Mouse (Mus musculus) embryo, embryonic 11.5 days (tissue): ENCODE results near the gene Pdcd4.
"Not testable (repeated sequence)": the region's sequence is repeated elsewhere in the genome, so short reads cannot be mapped to it uniquely, and the experiment has no call there.

Source experiments
- DNase-seq: peaks from one replicate; pipeline ENCODE4 v3.0.0-alpha.2; 2012; ENCODE audit warnings: low read depth, low spot score

Gene Pdcd4

DNA sequence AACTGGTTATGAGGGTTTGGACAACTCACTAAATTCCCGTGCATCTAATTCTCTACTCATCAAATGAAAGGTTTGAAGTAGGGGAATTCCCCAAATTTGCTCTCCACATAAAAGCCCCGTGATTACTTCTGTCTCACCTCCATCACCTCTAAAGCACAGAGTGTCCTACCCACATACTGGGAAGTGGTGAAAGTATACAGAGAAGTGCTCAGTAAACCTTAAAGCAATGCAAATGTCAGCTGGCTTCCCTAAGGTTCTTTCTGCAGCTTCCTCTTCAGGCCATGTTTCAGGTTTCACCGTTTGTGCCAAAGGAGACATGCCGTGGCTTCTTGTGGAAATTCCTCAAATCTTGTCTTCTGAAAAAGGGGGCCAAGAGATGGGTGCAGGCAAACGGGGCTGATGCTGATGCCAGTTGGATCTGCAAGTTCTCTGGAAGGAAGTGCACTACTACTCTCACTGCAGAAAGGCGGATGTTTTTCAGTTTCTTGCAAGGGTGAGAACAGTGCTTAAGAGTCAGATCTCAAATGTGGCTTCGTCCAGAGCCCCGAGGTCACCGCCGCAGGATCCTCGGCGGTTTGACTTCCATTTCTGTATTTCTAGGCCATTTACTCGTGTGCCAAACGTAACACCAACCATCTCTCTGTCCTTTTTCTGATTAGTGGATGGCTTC, 8.0 kb downstream of the Pdcd4 start:
- DNase-seq: no peak

DNA sequence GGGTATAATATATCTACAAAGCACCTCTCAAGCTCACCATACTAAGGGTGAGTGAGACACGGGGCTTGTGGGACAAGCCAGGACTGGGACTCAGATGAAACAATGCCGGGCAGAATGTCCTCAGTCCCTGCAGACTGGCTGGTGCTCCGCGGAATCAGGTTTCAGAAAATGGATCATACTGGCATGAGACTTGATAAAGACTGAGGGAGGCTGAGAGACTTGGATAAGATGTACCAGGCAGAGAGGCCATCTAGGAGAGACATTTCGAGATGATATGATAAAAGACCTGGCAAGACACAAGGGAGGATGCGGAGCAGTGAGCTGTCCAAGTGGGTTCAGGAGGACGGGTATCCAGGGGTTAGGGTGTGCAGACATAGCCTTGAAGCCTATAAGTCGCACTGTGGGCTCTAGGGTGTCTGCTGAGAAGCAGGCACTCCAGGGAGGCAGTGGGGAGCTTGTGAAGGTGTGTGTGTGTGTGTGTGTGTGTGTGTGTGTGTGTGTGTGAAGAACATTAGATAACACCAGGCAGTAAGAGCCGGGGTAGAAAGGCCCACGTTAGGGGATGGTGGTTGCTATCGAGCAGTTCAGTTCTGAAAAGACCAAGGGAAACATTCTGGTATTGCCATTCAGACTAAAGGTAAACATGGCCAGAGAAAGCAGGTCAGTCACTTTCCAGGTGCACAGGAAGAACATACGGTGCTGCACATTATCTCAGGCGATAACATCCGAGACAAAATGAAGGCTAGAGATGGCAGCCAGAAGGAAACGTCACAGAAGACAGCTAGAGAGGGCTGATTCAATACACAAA, 10.1 kb downstream of the Pdcd4 start:
- no peak for DNase-seq

DNA sequence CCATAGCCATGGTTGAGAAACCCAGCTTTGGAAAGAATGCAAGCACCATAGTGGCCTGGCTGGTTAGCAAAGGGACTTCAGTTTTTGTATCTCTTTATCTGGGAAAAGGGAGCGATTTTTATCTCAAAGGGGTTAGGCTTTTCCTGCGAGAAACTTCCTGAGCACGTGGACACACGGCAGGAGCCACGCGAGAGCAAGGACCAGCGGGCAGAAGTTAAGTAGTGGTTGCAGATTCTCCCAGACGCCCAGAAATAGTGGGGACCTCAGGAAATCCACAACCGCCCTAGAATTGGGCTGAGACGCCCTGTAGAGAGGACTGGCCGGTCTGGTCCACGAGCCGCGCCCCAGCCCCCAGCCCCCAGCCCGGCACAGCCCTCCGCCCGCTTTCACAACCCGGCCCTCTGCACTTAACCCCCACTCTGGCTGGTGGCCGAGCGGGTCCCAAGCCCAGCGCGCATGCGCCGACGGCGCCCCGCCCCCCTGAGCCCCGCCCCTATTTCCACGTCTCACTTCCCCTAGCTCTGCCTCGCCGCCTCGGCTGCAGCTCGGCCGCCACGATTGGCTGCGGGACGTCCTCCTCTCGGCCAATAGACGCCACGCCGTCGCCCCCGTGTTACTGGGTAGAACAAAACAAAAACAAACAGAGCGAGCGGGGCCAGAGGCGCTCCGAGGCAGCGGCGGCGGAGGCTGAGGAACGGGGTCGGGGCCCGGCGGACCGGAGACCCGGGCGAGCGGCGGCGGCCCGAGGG, 10.9 kb downstream of the Pdcd4 start:
- DNase-seq: peak; percentile 93

DNA sequence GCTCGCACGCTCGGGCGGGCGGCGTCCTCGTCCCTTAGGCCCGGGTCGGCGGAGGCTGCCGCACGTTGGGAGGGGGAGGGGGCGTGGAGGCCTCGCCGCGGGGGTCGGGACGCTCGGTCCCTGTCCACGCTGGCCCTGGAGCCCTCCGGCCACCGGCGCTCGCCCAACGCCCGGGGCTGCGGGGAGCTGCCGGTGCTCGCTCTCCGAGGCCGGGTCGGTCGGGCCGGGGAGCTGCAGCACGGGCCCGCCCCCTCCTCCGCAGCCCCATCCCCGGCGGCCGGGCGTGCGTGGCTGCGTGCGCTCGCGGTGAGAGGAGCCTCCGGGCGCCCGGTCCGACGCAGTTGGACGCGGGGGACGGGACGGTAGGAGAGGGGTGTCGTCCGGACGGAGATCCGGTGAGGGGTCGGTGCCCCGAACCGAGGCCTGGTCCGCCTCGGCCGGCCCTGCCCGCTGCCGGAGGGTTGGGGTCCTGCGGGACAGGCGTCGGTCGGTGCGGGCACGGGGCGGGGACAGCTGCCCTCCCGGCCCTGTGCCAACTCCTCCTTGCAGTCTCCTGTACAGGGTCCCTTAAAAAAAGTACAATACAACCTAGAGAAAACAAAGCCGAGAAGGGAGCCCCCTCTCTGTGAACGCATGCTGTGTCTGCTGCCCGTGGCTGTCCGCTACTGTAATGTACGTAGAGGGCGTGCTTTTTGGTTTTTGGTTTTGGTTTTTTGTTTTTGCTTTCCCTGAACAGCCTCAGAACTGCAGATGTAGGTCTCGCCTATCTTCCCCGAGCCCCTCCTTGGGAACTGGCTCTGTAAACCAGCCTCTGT, 11.7 kb downstream of the Pdcd4 start:
- DNase-seq: no peak

DNA sequence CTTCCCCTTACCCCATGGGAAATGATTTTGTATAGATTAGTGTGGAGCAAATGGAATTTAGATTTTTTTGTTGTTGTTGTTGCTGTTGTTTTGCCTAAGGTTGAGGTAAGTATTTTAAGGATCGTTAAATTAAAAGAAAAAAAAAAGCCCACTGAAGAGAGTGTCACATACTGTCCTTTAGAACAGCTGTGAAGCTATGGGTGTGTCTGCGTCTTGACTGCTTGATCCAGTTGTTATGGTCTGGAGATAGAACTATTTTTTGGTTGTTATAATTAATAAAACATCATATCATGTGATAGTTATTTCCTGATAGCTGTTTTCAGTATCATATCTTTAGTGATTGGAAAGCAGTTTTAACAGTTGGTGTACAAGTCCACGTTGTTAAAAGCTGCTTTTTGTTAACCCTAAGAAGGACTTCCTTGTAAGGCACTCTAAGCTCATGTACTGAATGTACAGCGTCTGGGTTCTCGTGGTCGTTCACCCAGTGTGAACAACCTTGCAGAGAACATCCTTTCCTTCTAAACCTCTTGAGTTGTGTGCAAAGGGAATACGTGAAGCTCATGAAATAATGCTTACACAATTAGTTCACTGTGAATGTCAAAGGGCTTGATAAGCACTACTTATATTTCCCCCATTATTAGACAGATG, 12.9 kb downstream of the Pdcd4 start:
- DNase-seq: no peak

DNA sequence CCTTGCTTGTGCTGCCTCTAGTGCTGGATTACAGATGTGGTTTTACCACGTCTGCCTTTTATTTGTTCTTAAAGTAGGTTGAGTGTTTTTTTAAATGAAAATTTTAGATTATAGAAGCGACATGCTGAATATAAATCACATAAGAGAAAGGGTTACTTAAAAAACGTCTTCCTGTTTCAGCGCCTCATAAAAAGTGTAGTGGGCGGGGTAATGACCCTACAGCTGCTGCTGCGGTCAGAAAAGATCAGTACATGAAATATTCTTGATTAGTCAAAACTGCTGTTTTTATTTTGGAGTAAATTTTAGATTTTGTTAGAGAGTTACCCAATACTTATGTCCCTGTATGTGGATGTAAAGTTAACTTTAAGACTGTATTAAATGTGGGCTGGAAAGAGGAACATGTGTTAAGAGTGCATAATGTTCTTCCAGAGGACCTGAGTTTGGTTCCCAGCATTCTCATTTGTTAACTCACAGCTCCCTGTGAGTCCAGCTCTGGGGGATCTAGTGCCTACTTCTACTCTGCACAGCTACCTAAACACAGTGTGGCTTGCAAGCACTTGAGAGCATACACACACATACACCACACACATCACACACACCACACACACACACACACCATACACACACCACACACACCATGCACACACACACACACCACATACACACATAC, 14.1 kb downstream of the Pdcd4 start:
- no peak for DNase-seq

DNA sequence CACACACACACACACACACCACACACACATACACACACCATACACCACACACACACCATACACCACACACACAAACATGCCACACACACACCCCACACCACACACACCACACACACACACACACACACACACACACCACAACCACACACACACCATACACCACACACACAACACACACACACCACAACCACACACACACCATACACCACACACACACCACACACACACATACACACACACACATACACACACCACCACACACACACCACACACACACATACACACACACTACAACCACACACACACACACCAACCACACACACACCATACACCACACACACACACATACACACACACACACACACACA, 14.7 kb downstream of the Pdcd4 start:
- not testable (repeated sequence) for DNase-seq

DNA sequence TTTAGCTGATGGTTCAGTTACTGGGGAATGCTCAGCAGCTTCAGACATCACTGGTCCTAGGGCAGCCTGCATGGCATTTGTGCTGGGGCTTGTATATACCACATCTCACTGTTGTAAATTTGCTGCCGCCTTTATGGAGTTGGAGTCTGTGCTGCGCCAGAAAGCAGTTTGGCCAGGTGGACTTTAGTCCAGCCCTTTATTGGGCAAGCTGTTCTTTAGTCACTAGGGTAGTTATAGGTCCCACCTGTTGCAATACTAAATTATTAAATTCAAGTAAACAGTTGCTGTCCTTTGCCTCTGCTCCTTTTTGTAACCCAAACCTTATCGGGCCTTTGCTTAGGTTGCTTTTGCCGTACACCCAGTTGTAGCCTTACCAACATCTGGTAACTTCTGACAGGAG, 22.9 kb downstream of the Pdcd4 start:
- DNase-seq: no peak

DNA sequence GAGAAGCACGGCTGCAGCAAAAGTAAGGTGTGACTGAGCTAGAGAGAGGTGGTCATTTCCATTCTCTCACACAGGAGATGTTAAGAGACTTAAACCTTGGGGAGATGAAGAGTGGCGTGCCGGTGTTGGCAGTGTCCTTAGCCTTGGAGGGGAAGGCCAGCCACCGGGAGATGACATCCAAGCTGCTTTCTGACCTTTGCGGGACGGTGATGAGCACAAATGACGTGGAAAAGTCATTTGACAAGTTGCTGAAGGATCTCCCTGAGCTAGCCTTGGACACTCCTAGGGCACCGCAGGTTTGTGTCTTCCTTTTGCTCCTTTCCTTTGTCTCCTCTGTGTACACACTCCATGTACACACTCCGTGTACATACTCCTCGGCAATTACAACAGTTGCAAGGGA, 27.5 kb downstream of the Pdcd4 start:
- DNase-seq: no peak

DNA sequence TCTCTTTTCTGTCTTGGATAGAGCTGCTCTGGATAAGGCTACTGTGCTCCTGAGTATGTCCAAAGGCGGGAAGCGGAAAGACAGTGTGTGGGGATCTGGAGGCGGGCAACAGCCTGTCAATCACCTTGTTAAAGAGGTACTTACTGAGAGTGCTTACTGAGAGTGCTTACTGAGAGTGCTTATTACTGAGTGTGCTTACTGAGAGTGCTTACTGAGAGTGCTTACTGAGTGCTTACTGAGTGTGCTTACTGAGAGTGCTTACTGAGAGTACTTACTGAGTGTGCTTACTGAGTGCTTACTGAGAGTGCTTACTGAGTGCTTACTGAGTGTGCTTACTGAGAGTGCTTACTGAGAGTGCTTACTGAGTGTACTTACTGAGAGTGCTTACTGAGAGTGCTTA, 30.0 kb downstream of the Pdcd4 start:
- DNase-seq: not testable (repeated sequence)

DNA sequence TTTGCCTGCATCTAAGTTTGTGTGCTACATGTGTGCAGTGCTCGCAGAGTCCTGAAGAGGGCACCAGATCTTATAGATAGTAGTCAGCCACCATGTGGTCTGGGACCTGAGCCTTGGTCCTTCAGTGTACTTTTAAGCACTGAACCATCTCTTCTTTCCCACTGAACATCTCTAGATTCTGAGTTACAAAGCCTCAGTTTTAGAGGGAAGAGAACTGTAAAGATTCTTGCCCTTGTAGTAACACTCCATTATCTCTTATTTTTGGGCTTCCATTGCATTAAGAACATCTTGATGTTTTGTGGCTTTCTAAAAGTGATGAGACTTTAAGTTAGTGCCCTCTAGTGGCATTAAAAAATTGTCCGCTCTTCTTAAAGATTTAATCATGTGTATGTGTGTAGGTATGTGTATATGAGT, 33.3 kb downstream of the Pdcd4 start:
- no peak for DNase-seq

DNA sequence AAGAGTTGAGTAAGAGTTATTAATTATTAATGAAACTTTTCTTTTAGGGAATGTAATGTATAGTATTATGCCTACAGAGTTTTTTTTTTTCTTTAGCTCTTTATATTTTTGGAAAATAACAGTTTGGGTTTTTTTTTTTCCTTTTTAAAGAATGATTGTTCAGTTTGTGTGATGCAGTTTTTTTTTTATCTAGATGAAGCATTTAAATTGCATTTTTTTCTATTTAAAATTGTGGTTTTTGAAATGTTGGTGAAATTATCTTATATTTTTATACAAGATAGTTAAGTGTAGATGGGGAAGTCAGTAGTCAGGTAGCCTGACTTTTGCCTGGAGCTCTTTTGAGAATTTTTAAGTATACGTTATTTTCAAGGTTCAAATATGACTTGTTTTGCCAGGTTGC, 34.7 kb downstream of the Pdcd4 start:
- no peak for DNase-seq

DNA sequence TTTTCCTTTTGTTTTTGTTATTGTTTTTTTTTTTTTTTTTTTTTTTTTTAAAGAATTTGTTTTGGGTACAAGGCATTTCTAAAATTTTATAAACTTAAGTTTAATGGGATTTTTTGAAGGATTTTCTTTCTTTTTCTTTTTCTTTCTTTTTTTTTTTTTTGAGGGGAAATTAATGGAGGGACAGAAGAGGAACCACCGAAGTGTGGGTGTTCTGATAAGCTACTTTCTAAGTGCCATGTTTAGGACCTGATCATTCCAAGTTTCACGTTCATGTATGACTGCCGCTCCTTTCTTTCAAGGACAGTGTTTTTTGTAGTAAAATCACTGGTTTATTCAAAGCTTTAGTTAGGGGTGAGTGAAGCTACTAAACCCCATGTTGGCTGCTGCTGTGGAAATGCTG, 37.2 kb downstream of the Pdcd4 start:
- DNase-seq: no peak

DNA sequence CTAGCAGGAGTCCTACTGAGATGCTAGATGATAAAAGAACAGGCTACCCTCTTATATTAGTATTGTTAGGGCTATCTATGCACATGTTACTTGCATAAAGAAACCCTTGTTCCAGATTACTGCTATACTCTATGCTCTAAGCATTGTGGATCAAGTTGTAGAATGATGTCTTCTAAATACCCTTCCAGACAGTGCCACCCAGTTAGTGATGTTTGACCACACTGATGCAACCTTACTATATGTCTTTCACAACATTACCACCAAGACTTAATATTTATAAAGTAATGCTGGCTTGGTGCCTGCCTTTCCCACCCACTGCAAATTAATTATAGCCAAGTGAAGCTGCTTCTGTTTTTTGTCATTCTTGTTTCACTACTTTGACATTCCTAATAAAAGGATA, 41.0 kb downstream of the Pdcd4 start:
- no peak for DNase-seq

DNA sequence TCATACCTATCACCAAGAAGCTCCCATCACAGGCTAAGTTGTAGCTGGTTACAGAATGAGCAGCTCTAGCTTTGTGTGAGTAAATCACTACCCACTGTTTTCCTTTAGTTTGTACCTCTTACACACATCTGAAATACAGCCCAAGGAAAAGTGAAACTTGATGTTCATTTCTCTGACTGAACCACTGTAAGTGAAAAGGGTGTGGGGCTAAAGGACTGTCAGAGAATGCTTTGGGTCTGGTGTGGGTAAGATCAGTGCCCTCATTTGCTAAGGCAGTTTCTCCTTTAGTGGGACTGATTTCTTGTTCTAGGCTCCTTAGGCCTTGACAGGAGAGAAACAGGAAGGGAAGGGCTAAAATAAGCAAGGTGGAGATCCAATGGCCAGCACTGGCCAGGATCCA, 42.0 kb downstream of the Pdcd4 start:
- no peak for DNase-seq

DNA sequence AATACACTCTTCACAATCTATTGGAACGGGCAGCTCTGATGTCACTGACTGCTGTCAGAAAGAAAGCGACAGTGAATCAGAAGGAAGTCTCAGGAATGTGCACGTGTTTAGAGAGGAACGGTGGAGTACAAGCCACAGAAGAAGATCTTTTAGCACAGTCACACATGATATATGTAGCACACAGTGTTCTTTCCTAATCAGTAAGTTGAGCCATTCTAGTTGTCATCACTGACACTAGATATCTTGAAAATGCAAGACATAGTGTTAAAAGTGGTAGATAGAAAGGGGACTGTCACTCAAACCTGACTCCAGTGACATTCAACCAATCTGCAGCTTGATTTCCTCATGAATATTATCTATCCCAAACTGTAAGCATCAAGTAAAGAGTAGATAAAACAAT, 47.4 kb downstream of the Pdcd4 start:
- no peak for DNase-seq

DNA sequence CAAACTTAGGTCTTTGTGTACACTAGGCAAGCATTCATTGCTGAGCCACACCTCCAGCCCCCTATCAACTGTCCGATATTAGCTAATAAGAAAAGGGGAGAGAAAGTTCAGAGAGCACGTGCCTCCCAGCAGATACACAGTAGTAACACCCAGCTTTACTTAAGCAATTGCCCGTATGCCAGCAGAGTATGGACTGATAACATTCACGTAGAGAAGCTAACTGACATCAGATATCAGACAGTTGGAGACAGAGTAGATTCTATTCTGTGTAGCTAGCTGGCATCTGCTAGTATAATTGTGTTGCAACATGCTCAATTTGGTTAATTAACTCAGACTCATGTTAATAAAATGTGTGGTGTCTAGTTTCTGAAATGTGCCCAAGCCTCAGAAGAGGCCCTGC, 49.1 kb downstream of the Pdcd4 start:
- DNase-seq: no peak

DNA sequence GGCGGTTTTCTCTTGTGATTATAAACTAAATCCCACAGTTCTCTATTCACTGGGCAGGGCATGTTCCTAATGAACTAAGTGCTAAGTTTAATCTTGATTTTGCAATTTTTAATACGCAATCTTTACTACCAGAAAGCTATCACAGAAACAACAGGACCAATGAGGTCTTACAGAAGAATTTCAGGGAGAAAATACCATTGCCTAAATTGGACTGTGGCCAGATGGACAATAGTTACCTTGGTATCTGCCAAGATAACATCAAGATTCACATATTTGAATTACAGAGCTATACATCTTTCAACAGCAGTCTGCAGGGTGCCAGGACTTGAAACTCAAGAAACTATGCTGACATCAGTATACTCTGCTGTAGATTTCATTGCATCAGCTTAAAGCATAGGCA, 50.3 kb downstream of the Pdcd4 start:
- no peak for DNase-seq

DNA sequence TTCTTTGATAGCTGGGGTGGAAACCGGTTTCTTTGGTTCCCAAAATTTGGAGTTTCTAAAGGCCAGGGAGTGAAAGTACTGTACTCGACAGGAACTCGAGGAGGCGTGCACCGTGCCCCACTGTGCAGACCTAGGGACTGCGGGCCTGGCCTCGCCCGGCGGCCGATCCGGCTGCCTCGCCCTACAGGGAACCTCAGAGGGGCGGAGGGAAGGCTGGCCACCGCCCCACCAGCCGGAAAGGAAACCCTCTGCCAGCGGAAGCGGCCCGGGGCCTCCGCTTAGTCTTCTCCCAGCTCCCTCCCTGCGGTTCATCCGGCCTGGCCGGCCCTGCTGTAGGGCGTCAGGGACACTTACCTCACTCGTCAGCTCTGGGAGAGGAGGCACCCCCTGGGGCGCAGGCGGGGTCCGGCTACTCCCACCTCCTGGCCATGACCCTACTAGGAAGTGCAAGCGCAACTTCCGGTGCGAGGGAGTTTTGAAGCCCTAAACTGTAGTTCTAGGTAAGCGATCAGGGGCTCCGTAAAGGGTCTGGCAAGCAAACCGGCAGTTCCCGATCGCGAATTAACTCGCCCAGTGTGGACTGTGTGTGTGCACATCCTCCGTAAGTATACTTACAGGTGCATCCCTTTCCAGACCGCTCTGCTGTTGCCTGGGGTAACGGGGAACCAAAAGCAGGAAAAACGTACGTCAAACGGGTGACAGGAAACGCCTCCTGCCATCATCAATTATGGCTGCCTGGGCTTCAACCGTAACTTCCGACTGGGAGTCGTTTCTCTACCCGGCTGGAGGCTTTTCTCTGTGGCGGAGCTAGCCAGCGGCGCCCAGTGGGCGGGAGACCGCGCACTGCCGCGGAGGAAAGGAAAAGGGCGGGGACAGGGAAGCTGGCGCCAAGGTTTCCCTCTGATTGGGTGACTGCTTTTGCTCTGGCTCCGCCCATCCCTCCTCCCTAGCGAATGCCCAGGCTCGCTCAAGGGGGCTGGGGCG, 52.1 kb downstream of the Pdcd4 start, which contains the start of the genes Shoc2 and Bbip1:
TSS of gene Shoc2 (plus strand) at position 505 of the 984 bp plus-strand sequence.
TSS of gene Bbip1 (minus strand) at position 826 of the 984 bp plus-strand sequence.
- DNase-seq: peak; percentile 98
